Mouse (Mus musculus) intestine, embryonic 16.5 days (tissue): ENCODE data around the gene Lrrc10. TPM values are rescaled to one million over a fixed set of nuclear protein-coding genes. Genes with fewer than 3 reads are reported as not detected.

Source experiments
- ATAC-seq: fragments of 200-750 bp; cut with Nextera tagmentation; 2 replicates; pipeline ENCODE4 v1.8.0; 2017; ENCODE audit warnings: moderate TSS enrichment, moderate library complexity
- H3K27ac ChIP-seq: fragments of 300-500 bp; sonication (generic); 2 replicates; pipeline ENCODE4 v1.5.1; 2014; ENCODE audit warnings: mild to moderate bottlenecking, low read length
- H3K27me3 ChIP-seq: fragments of 300-500 bp; sonication (generic); replicated peaks from 2 replicates; pipeline ENCODE4 v1.6.1; 2014; ENCODE audit warnings: low read length, control low read depth, mixed read lengths; ENCODE audit not compliant: control insufficient read depth, insufficient read depth
- H3K36me3 ChIP-seq: fragments of 300-500 bp; sonication (generic); 2 replicates; pipeline ENCODE4 v1.6.1; 2014; ENCODE audit warnings: low read length, control low read depth; ENCODE audit not compliant: control insufficient read depth, insufficient read depth
- H3K4me1 ChIP-seq: fragments of 300-500 bp; sonication (generic); 2 replicates; pipeline ENCODE4 v1.6.1; 2014; ENCODE audit warnings: low read length, control low read depth, mixed read lengths; ENCODE audit not compliant: control insufficient read depth, insufficient read depth
- H3K4me2 ChIP-seq: fragments of 300-500 bp; sonication (generic); 2 replicates; pipeline ENCODE4 v1.6.1; 2014; ENCODE audit warnings: low read depth, low read length, control low read depth
- H3K4me3 ChIP-seq: fragments of 300-500 bp; sonication (generic); 2 replicates; pipeline ENCODE4 v1.5.1; 2014; ENCODE audit warnings: mild to moderate bottlenecking, low read length
- H3K9ac ChIP-seq: fragments of 300-500 bp; sonication (generic); 2 replicates; pipeline ENCODE4 v1.6.1; 2014; ENCODE audit warnings: low read depth, low read length
- H3K9me3 ChIP-seq: fragments of 300-500 bp; sonication (generic); 2 replicates; pipeline ENCODE4 v1.6.1; 2016; ENCODE audit warnings: low read length, control low read depth; ENCODE audit not compliant: control insufficient read depth
- WGBS: fragments of 180-500 bp; shearing (Covaris S2); extraction: QIAGEN DNeasy Blood & Tissue Kit; methylation state at CpG from one replicate; pipeline ENCODE4 v1.1.7; 2014; 5-methylcytosine and 5-hydroxymethylcytosine counted together
- polyA plus RNA-seq: library from polyadenylated mRNA; unstranded; fragments of >200 nt; fragmentation: Nextera tagmentation; extraction: Ambion mirVana; gene quantifications from 2 replicates; pipeline ENCODE4 v1.2.1, GENCODE M21; 2015

Lrrc10 gene
- polyA plus RNA-seq, 1 experiment from 2014 or later, result not detected

DNA sequence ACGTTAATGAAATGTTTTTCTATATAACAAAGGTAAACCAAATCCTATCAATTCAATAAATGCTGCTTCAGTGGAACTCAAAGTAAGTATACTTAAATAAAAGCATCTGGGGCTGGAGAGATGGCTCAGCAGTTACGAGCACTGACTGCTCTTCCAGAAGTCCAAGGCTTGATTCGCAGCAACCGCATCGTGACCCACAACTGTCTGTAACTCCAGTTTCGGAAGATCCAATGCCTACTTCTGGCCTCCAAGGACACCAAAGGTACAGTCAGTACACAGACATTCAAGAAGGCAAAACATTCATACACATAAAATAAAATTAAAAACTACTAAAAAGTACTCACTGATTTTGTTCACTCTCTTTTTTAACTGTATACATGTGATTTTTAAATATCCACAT is 51.0 kb downstream of the Lrrc10 start:
- H3K4me2 ChIP-seq, result no peak overlapping the region
- H3K9ac ChIP-seq, result no peak overlapping the region
- H3K9me3 ChIP-seq, result no peaks in the 10 kb centered on the region
- H3K27ac ChIP-seq, result no peak overlapping the region
- 91% methylated on average over 6 of the region's 6 CpGs for WGBS
- no peaks in the 10 kb centered on the region for H3K27me3 ChIP-seq
- ATAC-seq, result no peak
- H3K4me1 ChIP-seq, result peaks cover 11% of the 10 kb centered on the region
- no peak overlapping the region for H3K4me3 ChIP-seq
- H3K36me3 ChIP-seq, result no peaks in the 10 kb centered on the region

Other genes starting within 250 kb of the Lrrc10 start
- 9.4 and 10.2 TPM in 2 replicates for gene Myrfl, start 148.4 kb upstream of the Lrrc10 start, polyA plus RNA-seq
- gene Rab3ip, start 94.6 kb upstream of the Lrrc10 start, polyA plus RNA-seq, result 32.8 and 34.4 TPM in 2 replicates
- not detected in 2 replicates for gene Gm10271, start 72.7 kb upstream of the Lrrc10 start, polyA plus RNA-seq
- not detected in 2 replicates for gene Best3, start 59.0 kb upstream of the Lrrc10 start, polyA plus RNA-seq
- 216 and 238 TPM in 2 replicates for gene Cct2, start 18.5 kb downstream of the Lrrc10 start, polyA plus RNA-seq
- gene Frs2, start 103.2 kb downstream of the Lrrc10 start, polyA plus RNA-seq, result 13.9 and 15.6 TPM in 2 replicates
- gene Yeats4, start 179.2 kb downstream of the Lrrc10 start, polyA plus RNA-seq, result 52.2 and 54.8 TPM in 2 replicates
- not detected in 2 replicates for gene 9530003J23Rik, start 193.4 kb downstream of the Lrrc10 start, polyA plus RNA-seq
- 80.2 and 93.1 TPM in 2 replicates for gene Lyz2, start 237.0 kb downstream of the Lrrc10 start, polyA plus RNA-seq
- 17.3 and 17.7 TPM in 2 replicates for gene Lyz1, start 247.5 kb downstream of the Lrrc10 start, polyA plus RNA-seq